ENCODE assay signal across 8 mouse cellular contexts in genomic region chr17:83526091-83526561, GRCm38 (mm10). TPM values are rescaled to one million over a fixed set of nuclear protein-coding genes. Genes with fewer than 3 reads are reported as not detected.
A peak's percentile ranks its signal among the peaks of the same experiment; 100 is the strongest.
DNase-seq lines count a peak whose midpoint lies in the region; ATAC-seq lines count a peak whose summit lies in the region.

No protein-coding gene starts in this region.

- H3K36me3 ChIP-seq in midbrain, embryonic 10.5 days, result no peaks in the 10 kb centered on the region
- no peaks in the 10 kb centered on the region for H3K36me3 ChIP-seq in midbrain, embryonic 15.5 days (replicated peaks)
- H3K36me3 ChIP-seq in forebrain, embryonic 11.5 days (ENCODE audit: control insufficient read depth, insufficient read depth, low read length), result no peaks in the 10 kb centered on the region
- no peaks in the 10 kb centered on the region for H3K36me3 ChIP-seq in liver, embryonic 13.5 days

- ATAC-seq in midbrain, embryonic 15.5 days (replicated peaks), result no peak; the same call in 1 of the 2 replicates
- ATAC-seq in forebrain, embryonic 11.5 days (replicated peaks; ENCODE audit: low FRiP score), result peak; percentile 55
- ATAC-seq in liver, embryonic 13.5 days (ENCODE audit: low read depth), result no peak

- peak overlapping the region; percentile 69 for H3K27ac ChIP-seq in midbrain, embryonic 10.5 days (replicated peaks)
- no peak overlapping the region for H3K27ac ChIP-seq in midbrain, embryonic 15.5 days
- 0 out of 2 replicates have a peak overlapping the region, but pooled peaks have one; percentile 28 for H3K27ac ChIP-seq in forebrain, embryonic 11.5 days (ENCODE audit: low read depth, low read length)
- H3K27ac ChIP-seq in liver, embryonic 13.5 days, result peak overlapping the region; percentile 69

- WGBS in midbrain, embryonic 10.5 days, result 5% methylated on average over 5 of the region's 5 CpGs
- 6% methylated on average over 5 of the region's 5 CpGs for WGBS in midbrain, embryonic 15.5 days
- WGBS in forebrain, embryonic 11.5 days, result 5% methylated on average over 5 of the region's 5 CpGs
- 30% methylated on average over 5 of the region's 5 CpGs for WGBS in liver, embryonic 13.5 days (ENCODE audit: insufficient replicate concordance)

- H3K4me3 ChIP-seq in midbrain, embryonic 10.5 days, result no peak overlapping the region
- no peak overlapping the region for H3K4me3 ChIP-seq in midbrain, embryonic 15.5 days
- H3K4me3 ChIP-seq in forebrain, embryonic 11.5 days (ENCODE audit: low read depth, low read length), result no peak overlapping the region
- no peak overlapping the region for H3K4me3 ChIP-seq in liver, embryonic 13.5 days (replicated peaks)

- peaks cover 13% of the 10 kb centered on the region; the same call in 1 of the 2 replicates for H3K27me3 ChIP-seq in midbrain, embryonic 10.5 days (ENCODE audit: low read depth, poor library complexity, severe bottlenecking)
- H3K27me3 ChIP-seq in midbrain, embryonic 15.5 days (replicated peaks), result no peaks in the 10 kb centered on the region; the same call in 1 of the 2 replicates
- H3K27me3 ChIP-seq in forebrain, embryonic 11.5 days (ENCODE audit: control insufficient read depth, insufficient read depth, low read length), result no peaks in the 10 kb centered on the region; the same call in 1 of the 2 replicates
- no peaks in the 10 kb centered on the region for H3K27me3 ChIP-seq in liver, embryonic 13.5 days

- no peaks in the 10 kb centered on the region for H3K9me3 ChIP-seq in midbrain, embryonic 10.5 days (replicated peaks)
- H3K9me3 ChIP-seq in midbrain, embryonic 15.5 days, result no peaks in the 10 kb centered on the region
- H3K9me3 ChIP-seq in forebrain, embryonic 11.5 days (ENCODE audit: control insufficient read depth, low read length), result no peaks in the 10 kb centered on the region
- H3K9me3 ChIP-seq in liver, embryonic 13.5 days (replicated peaks), result no peaks in the 10 kb centered on the region

- H3K4me1 ChIP-seq in midbrain, embryonic 10.5 days, result peaks cover 45% of the 10 kb centered on the region
- peaks cover 17% of the 10 kb centered on the region for H3K4me1 ChIP-seq in midbrain, embryonic 15.5 days
- peaks cover 20% of the 10 kb centered on the region for H3K4me1 ChIP-seq in forebrain, embryonic 11.5 days (replicated peaks; ENCODE audit: control insufficient read depth, insufficient read depth, low read length)
- H3K4me1 ChIP-seq in liver, embryonic 13.5 days (replicated peaks), result peaks cover 51% of the 10 kb centered on the region

- peak; percentile 49 for DNase-seq in midbrain, embryonic 10.5 days (ENCODE audit: low spot score)
- DNase-seq in forebrain, embryonic 11.5 days (ENCODE audit: low spot score), result peak; percentile 62
- peak; percentile 34 for DNase-seq in liver, embryonic 13.5 days
- peak; percentile 56 for DNase-seq in thymus, postnatal 14 days
- no peak for DNase-seq in urinary bladder, adult 18-20 months (ENCODE audit: low spot score in 2 of 2)
- no peak for DNase-seq in urinary bladder, postnatal 10 days (ENCODE audit: low spot score)
- DNase-seq in gastrocnemius, postnatal 4 days (ENCODE audit: low spot score in 2 of 2), result no peak

- H3K9ac ChIP-seq in midbrain, embryonic 15.5 days, result no peak overlapping the region
- peak overlapping the region; percentile 2; the same call in 1 of the 2 replicates for H3K9ac ChIP-seq in forebrain, embryonic 11.5 days (ENCODE audit: low read length)
- 0 out of 2 replicates have a peak overlapping the region, but pooled peaks have one; percentile 35 for H3K9ac ChIP-seq in liver, embryonic 13.5 days

- H3K4me2 ChIP-seq in midbrain, embryonic 15.5 days, result no peak overlapping the region
- H3K4me2 ChIP-seq in forebrain, embryonic 11.5 days (ENCODE audit: low read depth, low read length, severe bottlenecking), result no peak overlapping the region
- H3K4me2 ChIP-seq in liver, embryonic 13.5 days, result peak overlapping the region; percentile 37

RNA-seq across cellular contexts. Expression of gene Cox7a2l, which starts 9.0 kb away (rescaled TPM):
- 138 and 143 TPM in 2 replicates for polyA plus RNA-seq in midbrain, embryonic 10.5 days (2016; fragmentation: Nextera tagmentation; extraction: Ambion mirVana)
- 172 and 176 TPM in 2 replicates for polyA plus RNA-seq in midbrain, embryonic 15.5 days (2015; fragmentation: Nextera tagmentation; extraction: Ambion mirVana)
- 141 and 155 TPM in 2 replicates for polyA plus RNA-seq in forebrain, embryonic 11.5 days (2014; fragmentation: Nextera tagmentation; extraction: Ambion mirVana)
- polyA plus RNA-seq in liver, embryonic 13.5 days (2015; fragmentation: Nextera tagmentation; extraction: Ambion mirVana), result 77.5 and 87.5 TPM in 2 replicates
- total RNA-seq in gastrocnemius, postnatal 4 days (2021), result 100 to 1,000 TPM; 176 to 192 TPM

Comparison
In these comparisons a context has a peak if more than half of its experiments do, and no peak if none do; other contexts are left out.
1. DNase-seq: peak in midbrain, embryonic 10.5 days (single experiment), forebrain, embryonic 11.5 days (single experiment), liver, embryonic 13.5 days (single experiment) and thymus, postnatal 14 days (single experiment); none in urinary bladder, adult 18-20 months (0 of 2), urinary bladder, postnatal 10 days (single experiment) and gastrocnemius, postnatal 4 days (0 of 2).